Mouse (Mus musculus) testis, adult 2 months (tissue): ENCODE measurements around the gene Cabp1.

Source experiments
- CTCF ChIP-seq: fragments of 200-500 bp; IDR thresholded peaks from 2 replicates; pipeline ENCODE4 v1.5.1; 2012; ENCODE audit warnings: low read depth, mild to moderate bottlenecking, inconsistent platforms, low read length, moderate library complexity; ENCODE audit not compliant: control insufficient read depth, insufficient read depth, insufficient replicate concordance
- POLR2A ChIP-seq: fragments of 200-500 bp; IDR thresholded peaks from 2 replicates; pipeline ENCODE4 v1.6.1; 2012; ENCODE audit warnings: low read depth, mild to moderate bottlenecking, inconsistent platforms, low read length, moderate library complexity; ENCODE audit not compliant: control insufficient read depth

GRCm38 (mm10) chr5:115204562-115205311 is 10.6 kb upstream of the Cabp1 start:
- TF ChIP-seq CTCF (no peak), POLR2A (no peak)
